Mouse (Mus musculus) heart, embryonic 14.5 days (tissue): ENCODE results near the gene H2-Q10. TPM values are rescaled to one million over a fixed set of nuclear protein-coding genes. Genes with fewer than 3 reads are reported as not detected.
"Not testable (repeated sequence)": the region's sequence is repeated elsewhere in the genome, so short reads cannot be mapped to it uniquely, and the experiment has no call there.

Experiments
- ATAC-seq: fragments of 200-750 bp; cut with Nextera tagmentation; 2 replicates; pipeline ENCODE4 v1.8.0; 2017; ENCODE audit warnings: low read depth, moderate TSS enrichment; ENCODE audit not compliant: insufficient number of reproducible peaks, insufficient read depth, low FRiP score
- H3K27ac ChIP-seq, 2 experiments: fragments of 200-500 bp in 1 of 2; fragments of 300-500 bp in 1 of 2; sonication (generic) in 1 of 2; replicated peaks in 1 of 2; 2 replicates each; pipeline ENCODE4 v1.5.1; 2012 to 2014; ENCODE audit warnings: low read depth in 2 of 2, low read length in 2 of 2, control low read depth in 1 of 2, mild to moderate bottlenecking in 1 of 2, mixed read lengths in 1 of 2; ENCODE audit not compliant: control insufficient read depth in 1 of 2, insufficient read depth in 1 of 2
- H3K27me3 ChIP-seq: fragments of 300-500 bp; sonication (generic); 2 replicates; pipeline ENCODE4 v1.6.1; 2014; ENCODE audit warnings: mild to moderate bottlenecking, low read length, control low read depth; ENCODE audit not compliant: control insufficient read depth, insufficient read depth
- H3K36me3 ChIP-seq: fragments of 300-500 bp; sonication (generic); 2 replicates; pipeline ENCODE4 v1.6.1; 2014; ENCODE audit warnings: mild to moderate bottlenecking, control low read depth, low read length, mixed read lengths; ENCODE audit not compliant: control insufficient read depth, insufficient read depth
- H3K4me1 ChIP-seq, 2 experiments: fragments of 200-500 bp in 1 of 2; fragments of 300-500 bp in 1 of 2; sonication (generic) in 1 of 2; 2 replicates each; pipeline ENCODE4 v1.6.1; 2012 to 2014; ENCODE audit warnings: low read length in 2 of 2, control low read depth in 1 of 2, mixed read lengths in 1 of 2; ENCODE audit not compliant: control insufficient read depth in 2 of 2, insufficient read depth in 2 of 2
- H3K4me2 ChIP-seq: fragments of 300-500 bp; sonication (generic); 2 replicates; pipeline ENCODE4 v1.6.1; 2014; ENCODE audit warnings: mild to moderate bottlenecking, low read length
- H3K4me3 ChIP-seq, 2 experiments: fragments of 200-500 bp in 1 of 2; fragments of 300-500 bp in 1 of 2; sonication (generic) in 1 of 2; 2 replicates each; pipeline ENCODE4 v1.5.1; 2012 to 2014; ENCODE audit warnings: low read length in 2 of 2, mild to moderate bottlenecking in 2 of 2, control low read depth in 1 of 2, low read depth in 1 of 2, moderate library complexity in 1 of 2; ENCODE audit not compliant: control insufficient read depth in 1 of 2, insufficient read depth in 1 of 2
- H3K9ac ChIP-seq: fragments of 300-500 bp; sonication (generic); 2 replicates; pipeline ENCODE4 v1.6.1; 2014; ENCODE audit warnings: mild to moderate bottlenecking, low read length
- H3K9me3 ChIP-seq: fragments of 300-500 bp; sonication (generic); 2 replicates; pipeline ENCODE4 v1.6.1; 2016; ENCODE audit warnings: low read length, control low read depth; ENCODE audit not compliant: control insufficient read depth
- WGBS: fragments of 180-500 bp; shearing (Covaris S2); extraction: QIAGEN DNeasy Blood & Tissue Kit; methylation state at CpG from one replicate; pipeline ENCODE4 v1.1.7; 2014; 5-methylcytosine and 5-hydroxymethylcytosine counted together
- polyA plus RNA-seq: library from polyadenylated mRNA; unstranded; fragments of >200 nt; fragmentation: Nextera tagmentation; extraction: Ambion mirVana; gene quantifications from 2 replicates; pipeline ENCODE4 v1.2.1, GENCODE M21; 2014

H2-Q10 gene
- polyA plus RNA-seq, 1 experiment from 2014 or later: 0.14 TPM

GRCm38 (mm10) chr17:35438885-35439284 is 31.0 kb upstream of the H2-Q10 start, which contains the start of gene H2-Q7:
H2-Q7 (plus strand) TSS chr17:35439155.
- peak; percentile 55; the same call in 1 of the 2 replicates for ATAC-seq
- WGBS: 6% methylated on average over 18 of the region's 18 CpGs
- H3K27ac ChIP-seq, H3K9me3 ChIP-seq, H3K36me3 ChIP-seq, H3K4me1 ChIP-seq: not testable (repeated sequence)
- Histone ChIP-seq H3K9ac (peak within 1 kb of the TSS; percentile 53), H3K4me2 (peak within 1 kb of the TSS; percentile 72), H3K4me3 (peak within 1 kb of the TSS; percentile 40 to 43), H3K27me3 (peaks cover 13% of the 10 kb centered on the region)

GRCm38 (mm10) chr17:35439295-35439747 is 30.6 kb upstream of the H2-Q10 start:
- not testable (repeated sequence) for H3K9me3 ChIP-seq, ATAC-seq, H3K4me1 ChIP-seq, H3K36me3 ChIP-seq, H3K27ac ChIP-seq
- WGBS: 1% methylated on average over 40 of the region's 48 CpGs
- peaks cover 13% of the 10 kb centered on the region for H3K27me3 ChIP-seq
- H3K9ac ChIP-seq: peak overlapping the region; percentile 53
- H3K4me3 ChIP-seq: peak overlapping the region; percentile 40 to 43
- H3K4me2 ChIP-seq: peak overlapping the region; percentile 72

GRCm38 (mm10) chr17:35439925-35440645 is 29.8 kb upstream of the H2-Q10 start:
- H3K9me3 ChIP-seq, H3K36me3 ChIP-seq, H3K4me3 ChIP-seq, H3K9ac ChIP-seq, H3K4me1 ChIP-seq, ATAC-seq, H3K27ac ChIP-seq, H3K4me2 ChIP-seq: not testable (repeated sequence)
- 36% methylated on average over 23 of the region's 27 CpGs for WGBS
- peaks cover 13% of the 10 kb centered on the region for H3K27me3 ChIP-seq

GRCm38 (mm10) chr17:35442376-35442775 is 27.5 kb upstream of the H2-Q10 start:
- WGBS: 86% methylated on average over 2 of the region's 2 CpGs
- not testable (repeated sequence) for H3K9ac ChIP-seq, H3K4me2 ChIP-seq, H3K36me3 ChIP-seq, H3K4me3 ChIP-seq, H3K9me3 ChIP-seq, H3K4me1 ChIP-seq, ATAC-seq, H3K27ac ChIP-seq
- H3K27me3 ChIP-seq: peaks cover 13% of the 10 kb centered on the region

- H3K9ac ChIP-seq, H3K36me3 ChIP-seq, H3K27ac ChIP-seq, H3K27me3 ChIP-seq, H3K4me2 ChIP-seq, H3K4me1 ChIP-seq, H3K9me3 ChIP-seq, ATAC-seq, H3K4me3 ChIP-seq: not testable (repeated sequence)
- WGBS: 77% methylated on average over 2 of the region's 2 CpGs
Measured at GRCm38 (mm10) chr17:35444510-35444909, 25.4 kb upstream of the H2-Q10 start.

GRCm38 (mm10) chr17:35458247-35458646 is 11.6 kb upstream of the H2-Q10 start:
- no CpG with 5 or more reads among the region's 1 CpGs for WGBS
- not testable (repeated sequence) for ATAC-seq

GRCm38 (mm10) chr17:35460513-35461341 is 9.2 kb upstream of the H2-Q10 start:
- WGBS: 40% methylated on average over 1 of the region's 9 CpGs
- H3K27ac ChIP-seq, H3K36me3 ChIP-seq, H3K27me3 ChIP-seq, H3K4me3 ChIP-seq, H3K4me2 ChIP-seq, H3K9me3 ChIP-seq, H3K9ac ChIP-seq, ATAC-seq, H3K4me1 ChIP-seq: not testable (repeated sequence)

More at GRCm38 (mm10) chr17:35458247-35458646, 11.6 kb upstream of the H2-Q10 start:
- not testable (repeated sequence) for H3K4me2 ChIP-seq, H3K27me3 ChIP-seq, H3K36me3 ChIP-seq, H3K9me3 ChIP-seq, H3K4me3 ChIP-seq, H3K27ac ChIP-seq, H3K4me1 ChIP-seq, H3K9ac ChIP-seq
